Mouse (Mus musculus): ENCODE data around the gene Cd46.

Cd46 gene

DNA sequence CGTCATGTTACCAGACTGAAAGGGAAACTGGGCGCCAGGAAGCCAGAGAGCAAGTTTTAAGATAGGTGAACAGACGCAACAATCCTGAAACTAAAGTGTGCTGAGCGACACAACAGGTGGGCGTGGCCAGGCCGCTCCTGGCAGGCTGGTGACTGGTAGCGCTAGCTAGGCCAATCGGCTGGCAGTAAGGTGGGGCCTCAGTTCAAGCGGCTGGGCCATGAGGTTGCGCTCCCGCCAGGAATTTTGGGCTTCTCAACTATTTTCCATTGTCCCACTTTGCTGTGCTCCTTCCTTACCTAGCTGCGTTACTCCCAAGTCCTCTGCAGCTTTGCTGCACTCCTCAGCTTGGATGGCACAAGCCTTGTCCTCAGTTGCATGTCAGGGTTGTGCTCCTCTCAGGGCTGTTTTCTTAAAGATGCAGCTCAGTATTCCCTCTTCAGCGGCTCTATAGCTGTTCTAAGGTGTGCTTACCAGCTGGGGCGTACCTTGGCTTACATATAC lies at the start of gene Cd46:
Gene Cd46 (minus strand): TSS at position 30 of the 501 bp plus-strand sequence.
- peak; percentile 6 for DNase-seq

DNA sequence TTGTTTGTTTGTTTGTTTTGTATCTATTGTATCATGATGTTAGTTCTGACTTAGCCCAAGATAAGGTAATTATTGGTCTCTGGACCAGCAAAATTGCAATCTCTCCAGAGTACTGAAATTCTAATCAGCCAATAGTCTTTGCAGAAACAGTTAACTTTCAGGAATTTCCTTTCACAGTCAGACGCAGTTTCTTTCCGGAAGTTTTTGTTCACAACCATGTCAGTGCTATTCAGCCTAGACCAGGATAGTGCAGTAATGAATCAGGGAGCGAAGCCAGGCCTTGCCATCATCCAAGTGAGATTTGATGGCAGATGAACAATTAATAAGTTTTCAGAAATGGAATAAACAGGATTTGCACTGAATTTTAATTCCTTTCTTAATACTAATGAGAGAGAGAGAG lies 40.0 kb upstream of the Cd46 start:
- DNase-seq = peak; percentile 14

DNA sequence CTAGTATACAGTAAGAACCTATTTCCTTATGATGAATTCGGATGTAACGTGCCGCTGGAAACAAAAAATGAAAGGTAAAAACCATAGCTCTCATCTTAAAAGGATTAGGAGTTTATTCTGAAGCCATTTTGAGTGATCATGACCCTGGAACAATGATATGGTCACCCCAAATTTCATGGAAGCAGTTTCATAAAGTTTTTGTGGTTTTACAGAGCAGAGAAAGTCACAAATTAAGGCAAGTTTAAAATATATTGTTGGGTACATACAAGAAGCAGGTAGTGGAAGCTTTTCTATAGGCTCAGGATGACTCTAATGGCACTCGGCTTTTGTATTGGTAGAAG lies 39.6 kb upstream of the Cd46 start:
- DNase-seq = no peak

DNA sequence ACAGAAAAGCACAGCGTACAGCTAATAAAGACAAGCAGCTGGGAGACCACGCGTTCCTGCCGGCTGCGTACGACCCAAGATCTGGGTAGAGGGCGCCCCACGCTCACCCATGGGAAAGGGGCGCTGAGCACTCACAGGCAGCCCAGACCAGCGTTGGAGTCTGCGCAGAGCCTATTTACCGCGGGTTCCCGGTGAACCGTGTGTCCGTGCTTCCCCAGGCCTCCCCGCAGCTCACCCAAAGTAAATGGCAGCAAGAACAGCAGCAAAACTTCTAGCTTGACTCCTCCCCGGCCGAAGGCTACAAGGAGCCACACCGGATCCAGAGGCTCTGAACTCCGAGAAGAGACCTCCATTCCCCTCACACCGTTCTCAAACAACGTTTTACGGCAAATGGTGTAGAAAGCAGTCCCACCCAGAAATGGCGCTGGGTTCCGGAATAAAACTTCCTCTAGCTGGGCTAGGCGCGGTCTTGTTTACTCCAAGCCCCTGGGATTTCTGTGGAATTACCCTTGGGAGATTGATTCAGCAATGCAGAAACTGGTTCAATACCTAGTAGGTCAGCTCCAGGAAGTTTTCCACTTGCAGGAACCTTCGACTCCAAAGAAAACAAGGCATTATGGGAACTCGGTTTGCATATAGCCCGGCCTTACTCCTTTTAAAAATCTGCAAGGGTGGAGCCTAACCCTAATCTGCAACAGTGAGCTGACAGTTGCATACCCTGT lies 39.1 kb upstream of the Cd46 start, which contains the start of gene Cr1l:
Gene Cr1l (minus strand): TSS at position 634 of the 722 bp plus-strand sequence.
- DNase-seq = peak; percentile 81

DNA sequence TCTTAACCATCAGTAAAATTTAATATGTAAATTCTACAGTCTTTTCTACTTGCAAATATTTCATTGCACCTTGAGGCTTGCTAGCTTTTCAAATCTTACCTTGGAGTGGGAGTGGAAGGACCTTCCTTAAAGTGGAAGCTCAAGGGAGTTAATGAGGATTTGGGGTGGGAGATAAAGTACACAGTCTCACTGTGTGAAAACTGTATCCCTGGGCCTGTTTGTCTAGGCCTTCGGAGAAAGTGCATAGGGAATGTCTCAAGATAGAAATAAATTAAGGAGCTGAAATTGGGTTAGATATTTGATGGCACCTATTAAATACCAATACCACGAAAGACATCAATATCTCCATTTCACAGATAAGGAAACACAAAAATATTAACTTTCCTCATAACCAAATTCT lies 38.4 kb upstream of the Cd46 start:
- DNase-seq = no peak

DNA sequence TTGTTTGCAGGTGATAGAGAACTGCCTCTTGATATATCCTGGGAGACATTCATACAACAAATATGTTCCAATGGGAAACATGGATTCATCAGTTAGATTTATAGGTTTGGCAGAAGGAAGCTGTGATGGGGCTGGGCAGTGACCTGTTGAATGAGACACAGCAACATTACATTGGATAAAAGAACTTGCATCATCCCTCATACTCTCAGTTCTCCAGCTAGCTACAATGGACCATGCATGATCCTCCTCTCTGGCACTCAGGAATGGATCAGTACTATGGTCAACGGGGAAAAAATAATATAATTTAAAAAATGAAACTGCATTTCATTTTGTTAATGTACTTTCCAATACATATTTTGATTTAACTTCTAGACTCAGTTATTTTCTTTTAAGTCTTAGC lies 37.8 kb upstream of the Cd46 start:
- no peak for DNase-seq

DNA sequence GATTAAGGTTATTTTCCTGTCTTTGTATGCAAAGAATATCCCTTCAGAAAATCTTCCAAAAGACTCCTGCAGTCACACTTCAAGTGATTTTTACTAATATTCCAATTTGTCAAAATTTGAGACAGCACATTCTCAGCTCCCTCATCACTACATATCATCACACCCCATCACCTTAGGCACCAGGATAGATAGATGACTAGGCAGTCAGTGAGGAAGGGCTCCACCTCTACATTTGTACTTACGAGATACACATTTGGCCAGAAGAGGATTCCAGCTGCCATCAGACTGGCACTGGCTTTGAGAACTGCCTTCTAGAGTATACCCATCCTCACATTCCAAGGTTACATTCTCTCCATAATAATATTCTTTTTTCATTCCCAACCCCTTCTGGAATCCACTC lies 22.4 kb upstream of the Cd46 start:
- no peak for DNase-seq

DNA sequence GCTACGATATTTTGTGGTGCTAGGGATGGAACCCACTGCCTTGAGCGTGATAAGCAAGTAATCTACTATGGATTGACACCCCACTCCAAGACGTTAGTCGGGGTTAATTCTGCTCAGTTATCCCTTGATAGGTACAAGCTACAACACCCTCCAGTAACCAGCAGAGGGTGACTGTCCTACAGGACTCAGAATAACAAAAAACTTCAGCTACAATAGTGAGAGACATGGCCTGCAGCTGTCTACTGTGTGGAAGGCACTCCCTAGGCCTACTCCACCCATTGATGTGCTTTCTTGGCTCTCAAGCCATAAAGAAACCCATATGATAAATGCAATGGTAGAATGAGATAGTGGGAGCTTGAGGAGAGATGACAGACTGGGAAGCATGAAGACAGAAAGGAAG lies 21.6 kb upstream of the Cd46 start:
- no peak for DNase-seq

DNA sequence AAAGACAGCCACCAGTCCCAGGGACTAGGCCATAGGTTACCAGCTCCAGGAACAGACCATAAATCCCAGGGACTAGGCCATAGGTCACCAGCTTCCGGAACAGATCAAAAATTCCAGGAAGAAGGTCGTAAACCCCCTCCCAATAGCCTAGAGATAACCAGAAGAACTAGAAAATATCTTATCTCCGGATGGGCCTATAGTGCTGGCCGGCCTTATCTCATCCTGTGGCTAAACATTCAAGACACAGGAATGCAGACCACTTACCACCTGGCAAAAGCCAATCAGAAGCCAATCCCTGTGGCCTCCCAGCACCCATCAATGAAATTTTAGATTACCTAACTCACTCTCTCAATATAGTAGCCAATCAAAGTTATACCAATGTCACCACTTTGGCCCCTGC lies 8.6 kb upstream of the Cd46 start:
- DNase-seq = no peak

DNA sequence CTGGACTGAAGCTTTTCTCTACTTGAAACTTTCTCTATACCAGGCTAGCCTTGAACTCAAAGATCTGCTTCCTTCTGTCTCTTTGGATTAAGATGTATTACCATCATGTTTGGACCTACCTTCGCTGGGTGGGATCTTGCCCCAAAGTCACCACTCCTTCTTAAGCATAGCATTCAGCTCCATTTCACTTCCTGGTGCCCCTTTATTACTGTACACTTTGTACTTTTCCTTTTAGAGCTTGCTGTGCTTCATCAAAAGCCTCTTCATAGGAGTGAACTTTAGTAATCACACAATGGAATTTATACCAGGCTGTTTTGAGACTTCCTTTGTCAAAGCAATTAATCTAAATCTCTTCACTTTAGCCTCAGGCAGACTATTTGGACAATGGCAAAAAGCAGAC lies 6.0 kb upstream of the Cd46 start:
- no peak for DNase-seq

DNA sequence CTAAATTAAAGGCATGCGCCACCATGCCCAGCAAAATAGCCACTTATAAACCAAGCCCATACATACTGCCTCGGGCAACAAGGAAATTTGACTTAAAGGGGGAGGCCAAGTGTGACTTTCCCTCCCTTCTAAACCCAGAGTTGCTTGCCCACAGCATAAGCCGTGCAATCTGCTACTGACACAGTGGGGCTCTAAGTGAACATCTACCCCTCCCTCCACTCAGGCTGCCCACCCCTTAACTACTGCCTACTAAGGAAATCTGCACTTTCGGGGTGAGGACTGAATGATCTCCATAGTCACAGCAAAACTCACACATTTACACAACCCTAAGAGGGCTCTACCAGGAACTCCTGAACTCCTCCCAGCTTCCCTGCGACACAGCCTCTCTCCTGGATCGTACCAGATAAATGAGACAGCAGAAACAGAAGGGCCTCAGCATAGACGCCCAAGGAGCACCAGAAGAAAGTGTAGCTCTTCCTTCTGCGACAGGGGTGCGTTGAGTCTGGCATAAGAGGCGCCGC lies 290 bp downstream of the Cd46 start:
- no peak for DNase-seq

DNA sequence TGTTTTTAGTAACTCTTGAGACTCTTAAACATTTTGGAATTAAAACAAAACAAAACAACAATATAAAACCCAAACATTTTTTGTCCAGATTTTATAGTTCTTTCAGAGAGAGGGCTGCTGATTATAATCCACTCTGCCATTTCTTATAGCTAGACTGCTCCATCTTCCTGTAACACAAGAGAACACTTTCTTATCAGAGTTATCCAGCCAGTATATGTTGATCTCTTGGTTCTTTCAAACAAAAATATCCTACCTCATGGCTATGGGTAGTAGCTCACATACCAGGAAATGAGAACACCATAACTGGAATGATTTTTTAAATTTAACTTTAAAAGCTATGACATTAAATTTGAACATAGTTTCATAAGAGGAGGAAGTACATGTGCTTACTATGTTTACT lies 9.9 kb downstream of the Cd46 start:
- no peak for DNase-seq

DNA sequence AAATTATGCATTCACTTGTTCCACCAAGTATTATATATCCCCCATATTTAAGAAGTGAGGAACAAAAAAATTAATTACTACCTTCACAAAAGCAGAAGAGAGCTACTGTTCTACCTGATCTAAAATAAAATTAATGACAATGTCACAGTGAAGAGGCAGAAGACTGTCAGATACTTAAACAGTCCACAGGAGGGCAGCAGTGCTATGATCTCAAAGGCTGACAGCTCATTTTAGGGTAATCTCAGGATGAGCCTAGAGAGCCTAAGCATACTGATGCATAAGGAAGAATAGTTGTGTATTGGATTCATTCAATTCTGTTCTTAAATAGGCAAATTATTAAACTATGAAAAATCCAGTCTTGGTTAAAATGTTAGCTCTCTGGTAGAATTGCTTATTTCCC lies 51.6 kb downstream of the Cd46 start:
- DNase-seq = peak; percentile 62

DNA sequence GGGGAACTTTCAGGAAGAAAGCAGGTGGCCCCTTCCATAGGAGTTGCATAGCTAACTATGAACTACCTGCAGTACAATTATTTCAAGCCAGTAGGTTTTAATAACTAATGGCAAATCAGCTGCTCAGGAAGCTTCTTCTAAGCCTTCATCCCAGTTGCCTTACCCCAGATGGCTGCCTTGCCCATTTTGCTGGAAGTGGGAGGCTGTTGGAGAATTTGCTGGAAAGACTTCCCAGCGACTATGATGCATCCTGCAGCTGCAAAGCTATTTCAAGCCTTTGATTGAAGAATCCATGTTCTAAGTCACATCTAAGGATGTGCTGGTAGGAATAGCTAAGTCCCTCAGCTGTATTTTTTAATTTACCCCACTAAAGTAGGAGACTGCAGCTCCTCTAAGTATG lies 53.7 kb downstream of the Cd46 start:
- DNase-seq = no peak

DNA sequence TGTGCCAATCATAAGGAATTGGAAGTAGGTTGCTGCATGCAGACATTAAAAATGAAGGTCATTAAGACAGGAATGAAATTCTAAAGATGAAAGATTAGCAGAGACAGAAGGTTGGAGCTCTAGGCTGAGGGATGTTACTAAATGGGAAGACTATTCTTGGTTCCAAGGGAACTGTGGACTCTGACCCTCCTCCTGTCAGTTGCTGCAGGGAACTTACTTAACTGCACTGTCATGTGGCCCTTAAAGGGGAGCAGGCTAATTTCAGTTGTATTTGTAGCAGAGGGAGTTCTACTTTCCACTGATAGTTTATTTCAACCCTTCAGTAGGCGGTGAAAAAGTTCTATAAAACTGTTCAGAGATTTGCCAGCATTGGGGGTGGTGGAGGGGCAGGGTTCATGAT lies 54.1 kb downstream of the Cd46 start:
- peak; percentile 5 for DNase-seq

DNA sequence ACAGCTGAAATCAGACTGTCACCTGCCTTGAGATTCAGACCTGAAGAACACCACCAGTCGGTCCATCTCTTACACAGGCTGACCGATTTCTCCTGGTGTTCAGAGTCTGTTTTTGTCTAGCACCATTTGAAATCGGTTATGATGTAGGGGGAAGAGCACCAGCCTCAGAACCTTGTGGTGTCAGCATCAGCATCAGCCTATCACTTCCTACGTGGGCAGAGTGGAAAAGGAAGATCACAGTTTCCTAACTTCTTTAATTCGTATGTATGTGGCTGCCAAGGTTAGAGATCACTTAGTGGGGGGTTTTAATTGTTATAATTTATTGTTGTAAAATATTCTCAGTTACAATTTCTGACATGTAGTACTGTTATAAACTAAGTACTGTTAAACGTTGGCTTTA lies 54.6 kb downstream of the Cd46 start:
- no peak for DNase-seq

DNA sequence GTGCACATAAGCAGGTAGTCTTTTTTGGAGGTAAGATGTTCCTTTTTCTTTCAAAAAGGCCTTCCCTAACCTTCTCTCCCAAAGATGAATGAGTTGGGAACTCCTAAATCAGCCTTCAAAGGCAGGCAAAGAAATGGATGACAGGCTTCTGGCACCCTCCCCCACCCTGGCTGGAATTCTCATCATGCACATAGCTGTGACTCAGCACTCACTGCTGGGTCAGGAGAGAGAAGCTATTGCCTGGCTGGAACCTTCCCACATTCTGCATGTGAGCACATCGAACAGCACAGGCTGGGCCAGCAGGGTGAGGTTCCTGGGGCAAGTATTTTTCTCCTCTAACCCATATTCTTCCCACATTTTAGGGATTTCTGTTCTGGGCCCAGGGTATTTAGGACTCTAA lies 58.1 kb downstream of the Cd46 start:
- DNase-seq = no peak

DNA sequence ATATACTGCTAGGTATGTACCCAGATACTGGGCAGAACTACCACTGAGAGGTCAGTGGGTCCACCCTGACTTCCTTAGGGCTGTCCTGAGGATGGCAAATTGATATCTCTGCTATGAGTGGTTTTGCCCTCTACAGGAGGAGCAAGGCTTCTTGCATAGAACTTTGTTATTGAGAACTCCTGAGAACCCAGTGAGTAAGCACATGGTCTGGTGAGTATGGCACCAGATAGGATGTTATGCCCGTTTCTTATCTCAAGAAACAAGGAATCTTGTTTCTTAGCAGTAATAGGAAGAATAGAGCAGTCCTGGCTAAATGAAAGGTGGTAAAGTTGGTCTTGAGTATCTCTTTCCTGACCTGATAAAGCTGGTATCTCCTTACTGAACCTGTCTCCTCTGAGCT lies 59.3 kb downstream of the Cd46 start:
- no peak for DNase-seq

DNA sequence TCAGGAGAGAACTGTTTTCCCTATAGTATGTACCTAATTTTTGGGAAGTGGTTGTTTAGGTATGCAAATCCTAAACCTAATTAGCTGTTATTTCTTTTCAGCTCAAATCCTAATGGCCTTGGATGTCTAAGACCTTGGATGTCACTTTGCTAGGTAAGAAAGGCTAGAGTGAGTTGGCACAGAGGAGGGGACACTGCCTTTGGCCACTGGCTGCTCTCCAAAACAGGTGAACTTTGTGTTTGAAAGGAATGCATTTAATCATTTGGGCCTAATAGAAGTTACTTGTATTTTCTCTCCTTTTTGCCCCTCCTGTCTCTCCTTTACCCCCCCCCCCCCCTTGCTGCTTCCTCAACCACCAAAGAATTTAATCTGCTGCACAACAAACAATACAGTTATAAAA lies 60.3 kb downstream of the Cd46 start:
- DNase-seq = no peak

DNA sequence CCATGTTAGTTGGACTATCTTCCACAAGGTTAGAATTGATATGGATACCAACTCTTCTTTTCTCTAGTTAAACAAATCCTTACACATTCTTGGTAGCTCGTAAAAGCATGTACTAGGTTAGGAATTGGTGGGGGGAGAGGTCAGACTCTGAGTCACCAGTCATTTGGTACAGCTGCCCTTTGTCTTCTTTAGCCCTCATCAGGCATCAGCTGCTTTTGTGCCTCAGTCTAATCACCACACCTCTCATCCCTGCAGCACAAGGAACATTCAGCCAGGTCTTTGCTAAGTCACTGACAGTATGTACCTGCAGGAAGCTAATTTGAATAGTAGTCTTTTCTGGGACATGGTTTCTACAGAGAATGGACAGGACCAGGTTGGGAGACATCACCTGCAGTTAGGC lies 64.5 kb downstream of the Cd46 start:
- DNase-seq = no peak

DNA sequence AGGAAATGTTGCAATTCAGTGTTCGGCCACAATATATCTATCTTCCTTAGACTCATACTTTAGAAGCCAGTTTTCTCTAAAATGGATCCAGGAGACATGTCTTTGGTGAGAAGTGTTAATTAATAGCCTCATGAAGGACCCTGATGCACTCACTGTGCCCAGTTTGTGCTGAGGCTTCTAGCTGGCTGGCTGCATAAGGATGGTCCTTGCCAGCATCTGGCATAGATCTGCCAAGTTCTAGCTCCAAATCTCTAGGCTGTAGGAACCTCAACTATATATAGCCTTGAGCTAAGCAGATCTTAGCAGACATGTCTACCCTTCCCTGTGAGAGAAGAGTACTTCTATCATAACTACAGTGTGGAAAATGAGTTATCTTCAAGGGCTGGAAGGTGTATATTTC lies 68.2 kb downstream of the Cd46 start:
- DNase-seq = no peak

DNA sequence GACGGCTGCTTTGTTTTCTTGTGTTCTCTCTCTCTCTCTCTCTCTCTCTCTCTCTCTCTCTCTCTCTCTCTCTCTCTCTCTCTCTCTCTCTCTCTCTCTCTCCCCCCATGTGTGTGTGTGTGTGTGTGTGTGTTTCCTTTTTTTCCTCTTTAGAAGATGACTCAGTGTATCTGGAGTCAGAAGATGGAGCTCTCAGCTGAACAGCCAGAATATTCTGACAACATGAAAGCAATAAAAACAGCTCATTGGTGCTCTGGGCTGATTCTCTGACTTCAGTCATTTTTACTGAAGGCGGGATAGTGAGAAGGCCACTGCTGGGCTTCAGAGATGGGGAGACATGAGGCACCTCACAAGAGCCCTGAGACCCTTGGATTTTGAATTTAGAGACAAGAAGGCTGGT lies 70.2 kb downstream of the Cd46 start:
- DNase-seq = no peak

DNA sequence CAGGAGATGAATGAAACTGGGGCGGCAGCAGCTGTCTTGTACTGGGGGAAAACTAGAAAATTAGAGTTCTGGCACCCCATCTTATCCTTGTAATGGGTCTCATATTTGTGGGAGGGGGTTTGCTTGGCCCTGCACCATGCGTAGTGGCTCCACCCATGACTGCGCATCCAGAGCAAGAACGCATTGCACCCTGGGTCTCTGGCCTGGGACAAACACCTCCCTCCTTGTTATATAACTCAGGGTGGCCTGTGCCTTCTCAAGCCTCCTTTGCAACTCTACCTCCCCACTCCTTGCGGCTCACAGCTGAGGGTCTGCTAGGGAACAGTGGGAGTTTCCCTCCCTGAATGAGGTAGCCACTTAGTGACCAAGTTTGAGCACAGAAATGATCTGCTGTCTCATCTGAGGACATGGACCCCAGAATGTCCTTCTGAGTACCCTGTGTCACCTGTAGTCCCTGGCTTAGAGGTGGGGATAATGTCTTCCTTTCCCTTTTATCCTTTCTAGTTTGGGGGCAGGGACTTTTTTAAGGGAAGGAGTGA lies 72.9 kb downstream of the Cd46 start:
- peak; percentile 63 for DNase-seq

DNA sequence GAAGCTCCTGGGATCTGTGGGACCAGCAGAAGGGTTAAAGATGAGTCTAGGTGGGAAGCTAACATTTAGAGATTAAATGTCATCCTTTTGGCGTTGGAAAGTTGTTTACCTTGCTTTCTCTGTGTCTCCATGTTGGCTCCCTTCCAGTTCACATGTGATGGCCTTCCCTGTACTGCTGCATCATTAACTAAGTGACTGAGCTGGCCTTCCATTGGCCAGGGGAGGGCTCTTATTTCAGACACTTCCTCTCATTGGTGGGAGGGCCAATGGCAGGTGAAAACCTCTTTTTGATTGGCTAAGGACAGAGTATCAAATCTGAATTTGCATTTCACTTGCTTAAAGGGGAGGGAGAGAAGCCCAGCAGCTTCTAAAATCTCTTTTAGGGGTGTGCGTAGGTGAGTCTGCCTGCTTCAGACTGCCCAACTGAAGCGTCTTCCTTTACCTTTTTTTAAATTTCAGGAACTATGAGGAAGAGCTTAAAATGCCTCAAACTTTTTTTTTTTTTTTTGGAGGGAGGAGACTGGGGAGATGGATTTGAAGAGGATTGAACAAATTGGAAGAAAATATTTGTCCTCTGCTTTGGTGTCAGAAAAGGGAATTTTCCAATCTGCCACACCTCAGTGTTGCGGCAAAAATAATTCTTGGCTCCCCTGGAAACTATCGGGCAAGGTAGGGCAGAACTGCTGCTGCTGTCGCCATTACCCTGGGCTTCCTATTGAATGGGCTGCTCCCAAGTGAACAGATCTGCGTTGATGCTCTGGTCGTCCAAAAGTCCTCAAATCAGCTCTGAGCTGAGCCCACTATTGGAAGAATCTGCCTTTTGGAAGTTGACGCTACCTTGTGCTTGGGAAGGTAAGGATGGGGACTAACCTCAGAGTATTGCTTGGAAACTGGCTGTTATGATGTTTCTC lies 73.7 kb downstream of the Cd46 start:
- peak; percentile 98 for DNase-seq

Measured in cerebellum, adult 9-10 months (tissue).